Mouse (Mus musculus) stomach, postnatal 0 days (tissue): Measurements from ENCODE around the gene Cracr2a. TPM values are rescaled to one million over a fixed set of nuclear protein-coding genes. Genes with fewer than 3 reads are reported as not detected.

Experiments used
- ATAC-seq: fragments of 200-750 bp; cut with Nextera tagmentation; 2 replicates; pipeline ENCODE4 v1.8.0; 2017; ENCODE audit not compliant: low FRiP score, low TSS enrichment
- DNase-seq: peaks from one replicate; pipeline ENCODE4 v3.0.0-alpha.2; 2016; ENCODE audit warnings: low spot score
- H3K27ac ChIP-seq: fragments of 300-500 bp; sonication (generic); replicated peaks from 2 replicates; pipeline ENCODE4 v1.5.1; 2014; ENCODE audit warnings: mild to moderate bottlenecking, control low read depth
- H3K27me3 ChIP-seq: fragments of 300-500 bp; sonication (generic); 2 replicates; pipeline ENCODE4 v1.6.1; 2014; ENCODE audit warnings: low read length; ENCODE audit not compliant: control insufficient read depth, insufficient read depth
- H3K36me3 ChIP-seq: fragments of 300-500 bp; sonication (generic); 2 replicates; pipeline ENCODE4 v1.6.1; 2014; ENCODE audit warnings: low read length, mixed read lengths; ENCODE audit not compliant: control insufficient read depth, insufficient read depth
- H3K4me1 ChIP-seq: fragments of 300-500 bp; sonication (generic); replicated peaks from 2 replicates; pipeline ENCODE4 v1.6.1; 2014; ENCODE audit warnings: antibody characterized with exemption; ENCODE audit not compliant: control insufficient read depth, insufficient read depth
- H3K4me2 ChIP-seq: fragments of 300-500 bp; sonication (generic); replicated peaks from 2 replicates; pipeline ENCODE4 v1.6.1; 2014; ENCODE audit warnings: low read depth, mild to moderate bottlenecking, control low read depth, moderate library complexity
- H3K4me3 ChIP-seq: fragments of 300-500 bp; sonication (generic); 2 replicates; pipeline ENCODE4 v1.5.1; 2014; ENCODE audit warnings: low read depth, low read length, control low read depth
- H3K9ac ChIP-seq: fragments of 300-500 bp; sonication (generic); 2 replicates; pipeline ENCODE4 v1.6.1; 2014; ENCODE audit warnings: mild to moderate bottlenecking, low read length, control low read depth, mixed read lengths
- H3K9me3 ChIP-seq: fragments of 300-500 bp; sonication (generic); 2 replicates; pipeline ENCODE4 v1.6.1; 2016; ENCODE audit warnings: low read length; ENCODE audit not compliant: control insufficient read depth
- CTCF ChIP-seq: IDR thresholded peaks from 2 replicates; pipeline ENCODE4 v1.5.1; 2016; ENCODE audit warnings: antibody characterized with exemption, low read depth, mild to moderate bottlenecking, moderate library complexity
- EP300 ChIP-seq: optimal IDR thresholded peaks from 2 replicates; pipeline ENCODE3; 2016; ENCODE audit warnings: antibody characterized with exemption
- WGBS: fragments of 180-500 bp; shearing (Covaris S2); extraction: QIAGEN DNeasy Blood & Tissue Kit; methylation state at CpG from one replicate; pipeline ENCODE4 v1.1.7; 2014; 5-methylcytosine and 5-hydroxymethylcytosine counted together
- polyA plus RNA-seq: library from polyadenylated mRNA; unstranded; fragments of >200 nt; fragmentation: Nextera tagmentation; extraction: Ambion mirVana; gene quantifications from 2 replicates; pipeline ENCODE4 v1.2.1, GENCODE M21; 2015

Gene Cracr2a
- polyA plus RNA-seq, 1 experiment from 2014 or later: 0.96 TPM

- ATAC-seq (no peak), DNase-seq (no peak)
- Histone ChIP-seq H3K4me2 (no peak overlapping the region), H3K27ac (no peak overlapping the region), H3K4me3 (no peak overlapping the region), H3K36me3 (no peaks in the 10 kb centered on the region), H3K4me1 (no peaks in the 10 kb centered on the region), H3K9ac (no peak overlapping the region), H3K9me3 (no peaks in the 10 kb centered on the region), H3K27me3 (no peaks in the 10 kb centered on the region)
- 66% methylated on average over 10 of the region's 11 CpGs for WGBS
- no peak for TF ChIP-seq CTCF
- TF ChIP-seq EP300: no peak
These were observed 140.1 kb downstream of the Cracr2a start for GRCm38 (mm10) chr6:127701036-127701783.

GRCm38 (mm10) chr6:127708218-127708628 lies 147.1 kb downstream of the Cracr2a start:
- TF ChIP-seq EP300: no peak
- H3K4me2 ChIP-seq: no peak overlapping the region
- DNase-seq: peak; percentile 20

GRCm38 (mm10) chr6:127714906-127715305 lies 153.8 kb downstream of the Cracr2a start:
- ATAC-seq (no peak; the same call in 1 of the 2 replicates), DNase-seq (no peak)
- no peak overlapping the region for H3K4me3 ChIP-seq
- TF ChIP-seq CTCF: no peak
- TF ChIP-seq EP300: no peak
- no peak overlapping the region for H3K9ac ChIP-seq
- no peak overlapping the region for H3K4me2 ChIP-seq
- 31% methylated on average over 5 of the region's 5 CpGs for WGBS
- no peaks in the 10 kb centered on the region for H3K9me3 ChIP-seq
- H3K36me3 ChIP-seq: no peaks in the 10 kb centered on the region
- no peak overlapping the region for H3K27ac ChIP-seq
- no peaks in the 10 kb centered on the region for H3K27me3 ChIP-seq
- no peaks in the 10 kb centered on the region for H3K4me1 ChIP-seq

More at GRCm38 (mm10) chr6:127708218-127708628, 147.1 kb downstream of the Cracr2a start:
- H3K27me3 ChIP-seq: no peaks in the 10 kb centered on the region
- WGBS: 13% methylated on average over 1 of the region's 1 CpGs
- ATAC-seq: peak; percentile 54; the same call in 1 of the 2 replicates
- no peaks in the 10 kb centered on the region for H3K36me3 ChIP-seq
- H3K27ac ChIP-seq: 0 out of 2 replicates have a peak overlapping the region, but pooled peaks have one; percentile 41
- no peaks in the 10 kb centered on the region; the same call in 1 of the 2 replicates for H3K4me1 ChIP-seq
- no peak overlapping the region for H3K4me3 ChIP-seq
- no peak overlapping the region for H3K9ac ChIP-seq
- no peaks in the 10 kb centered on the region for H3K9me3 ChIP-seq

- 50% methylated on average over 5 of the region's 5 CpGs for WGBS
- H3K27me3 ChIP-seq: no peaks in the 10 kb centered on the region
- H3K4me2 ChIP-seq: no peak overlapping the region
- H3K36me3 ChIP-seq: no peaks in the 10 kb centered on the region
- H3K27ac ChIP-seq: no peak overlapping the region
- ATAC-seq (no peak), DNase-seq (no peak)
- no peaks in the 10 kb centered on the region for H3K4me1 ChIP-seq
- H3K9ac ChIP-seq: no peak overlapping the region
- H3K9me3 ChIP-seq: no peaks in the 10 kb centered on the region
- TF ChIP-seq CTCF (no peak), EP300 (no peak)
- no peak overlapping the region for H3K4me3 ChIP-seq
These were observed 154.3 kb downstream of the Cracr2a start for GRCm38 (mm10) chr6:127715428-127715827.

GRCm38 (mm10) chr6:127717239-127718137 lies 156.3 kb downstream of the Cracr2a start:
- no peaks in the 10 kb centered on the region for H3K36me3 ChIP-seq
- H3K27me3 ChIP-seq: no peaks in the 10 kb centered on the region
- ATAC-seq (no peak), DNase-seq (no peak)
- TF ChIP-seq EP300: no peak
- TF ChIP-seq CTCF: no peak
- no peak overlapping the region for H3K9ac ChIP-seq
- WGBS: 49% methylated on average over 21 of the region's 21 CpGs
- H3K9me3 ChIP-seq: no peaks in the 10 kb centered on the region
- H3K4me3 ChIP-seq: no peak overlapping the region
- H3K4me2 ChIP-seq: no peak overlapping the region
- H3K27ac ChIP-seq: no peak overlapping the region
- H3K4me1 ChIP-seq: no peaks in the 10 kb centered on the region

GRCm38 (mm10) chr6:127719875-127720274 lies 158.7 kb downstream of the Cracr2a start:
- WGBS: 85% methylated on average over 14 of the region's 14 CpGs
- Histone ChIP-seq H3K9ac (no peak overlapping the region), H3K36me3 (no peaks in the 10 kb centered on the region), H3K4me3 (no peak overlapping the region), H3K27me3 (no peaks in the 10 kb centered on the region), H3K27ac (no peak overlapping the region), H3K4me2 (no peak overlapping the region), H3K9me3 (no peaks in the 10 kb centered on the region), H3K4me1 (no peaks in the 10 kb centered on the region)
- no peak for ATAC-seq
- no peak for DNase-seq
- no peak for TF ChIP-seq EP300
- no peak for TF ChIP-seq CTCF
